Mouse (Mus musculus) heart, adult 2 months (tissue): ENCODE data around the gene Tsen2. TPM values are rescaled to one million over a fixed set of nuclear protein-coding genes. Genes with fewer than 3 reads are reported as not detected.

Source experiments
- DNase-seq, 2 experiments: peaks; one replicate each; pipeline ENCODE4 v3.0.0; 2021
- H3K27ac ChIP-seq: fragments of 200-600 bp; 2 replicates; pipeline ENCODE4 v1.8.1; 2022
- H3K27me3 ChIP-seq: fragments of 200-500 bp; 2 replicates; pipeline ENCODE4 v1.6.1; 2012; ENCODE audit warnings: mild to moderate bottlenecking, low read length, inconsistent platforms, mixed read lengths; ENCODE audit not compliant: control insufficient read depth, insufficient read depth
- H3K36me3 ChIP-seq: fragments of 200-500 bp; 2 replicates; pipeline ENCODE4 v1.6.1; 2012; ENCODE audit warnings: low read length, inconsistent platforms; ENCODE audit not compliant: control insufficient read depth, insufficient read depth
- H3K4me1 ChIP-seq: fragments of 200-500 bp; 2 replicates; pipeline ENCODE4 v1.6.1; 2011; ENCODE audit warnings: low read length; ENCODE audit not compliant: control insufficient read depth, insufficient read depth
- H3K4me3 ChIP-seq: fragments of 200-600 bp; 2 replicates; pipeline ENCODE4 v1.8.1; 2022
- H3K79me2 ChIP-seq: fragments of 200-500 bp; replicated peaks from 2 replicates; pipeline ENCODE4 v1.6.1; 2012; ENCODE audit warnings: mild to moderate bottlenecking, inconsistent platforms, low read length, moderate library complexity, mixed read lengths; ENCODE audit not compliant: control insufficient read depth, insufficient read depth
- H3K9ac ChIP-seq: fragments of 200-500 bp; 2 replicates; pipeline ENCODE4 v1.6.1; 2012; ENCODE audit warnings: low read depth, mild to moderate bottlenecking, control low read depth, inconsistent platforms, low read length, mixed read lengths
- CTCF ChIP-seq: fragments of 200-600 bp; IDR thresholded peaks from 2 replicates; pipeline ENCODE4 v1.8.1; 2022; ENCODE audit warnings: antibody characterized with exemption, mild to moderate bottlenecking, moderate library complexity
- EP300 ChIP-seq: fragments of 200-500 bp; IDR thresholded peaks from 2 replicates; pipeline ENCODE4 v1.6.1; 2011; ENCODE audit warnings: low read depth, low read length, control low read depth; ENCODE audit not compliant: insufficient read depth
- POLR2A ChIP-seq: fragments of 200-500 bp; IDR thresholded peaks from 2 replicates; pipeline ENCODE4 v1.6.1; 2011; ENCODE audit warnings: mild to moderate bottlenecking, low read depth, low read length, control low read depth; ENCODE audit not compliant: insufficient read depth
- WGBS: fragments of 180-500 bp; shearing (Covaris S2); methylation state at CpG from one replicate; pipeline ENCODE4 v1.1.7; 2018; 5-methylcytosine and 5-hydroxymethylcytosine counted together
- intact Hi-C: fragments of 180-260 bp; cut with DNase I; formaldehyde crosslinking; loops from one replicate; pipeline ENCODE4 v1.15.1; 2025
- polyA plus RNA-seq: library from polyadenylated mRNA; depleted of rRNA; stranded (reverse); fragments of >200 nt; gene quantifications from 2 replicates; pipeline ENCODE4 v1.2.3, GENCODE M21; 2012
- total RNA-seq, 2 experiments: library from RNA; stranded (reverse); gene quantifications; 2 replicates each; pipeline ENCODE4 v1.2.3; 2021

The Tsen2 gene
- total and polyA plus RNA-seq, 3 experiments, result 3.9 to 7.2 (median 6.1) TPM

DNA sequence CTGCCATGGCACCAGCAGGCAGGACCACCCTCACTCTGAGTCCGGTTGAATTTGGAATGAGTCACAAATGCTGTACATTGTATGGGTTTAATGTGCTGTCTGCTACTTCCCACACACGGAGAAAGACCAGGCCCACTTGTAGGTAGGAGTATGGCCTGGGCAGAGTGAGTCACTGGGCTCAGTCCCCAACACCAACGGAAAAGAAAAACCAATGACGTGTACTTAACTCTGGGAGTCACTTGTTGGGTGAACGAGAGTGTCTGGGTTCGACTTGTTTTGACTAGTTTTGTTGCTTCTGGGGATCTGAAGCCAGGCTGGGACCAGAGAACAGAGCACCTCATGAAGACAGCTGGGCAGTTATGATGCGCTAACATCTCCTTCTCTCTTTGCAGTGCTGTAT, 29.7 kb downstream of the Tsen2 start:
- Histone ChIP-seq H3K36me3 (no peaks in the 10 kb centered on the region), H3K4me3 (no peak overlapping the region), H3K27ac (no peak overlapping the region), H3K9ac (no peak overlapping the region), H3K27me3 (no peaks in the 10 kb centered on the region), H3K79me2 (no peaks in the 10 kb centered on the region), H3K4me1 (no peaks in the 10 kb centered on the region)
- TF ChIP-seq POLR2A, result no peak
- no peak for TF ChIP-seq EP300
- TF ChIP-seq CTCF, result no peak
- WGBS, result 79% methylated on average over 7 of the region's 7 CpGs
- no peak for DNase-seq
- intact Hi-C loops, result no loop called here

- intact Hi-C loops, result no loop called here
- no peak overlapping the region for H3K27ac ChIP-seq
- TF ChIP-seq POLR2A (no peak), CTCF (no peak), EP300 (no peak)
- H3K4me3 ChIP-seq, result no peak overlapping the region
- H3K9ac ChIP-seq, result no peak overlapping the region
- H3K27me3 ChIP-seq, result no peaks in the 10 kb centered on the region
- no peak for DNase-seq
- 74% methylated on average over 5 of the region's 5 CpGs for WGBS
- H3K36me3 ChIP-seq, result no peaks in the 10 kb centered on the region
- no peaks in the 10 kb centered on the region for H3K79me2 ChIP-seq
- no peaks in the 10 kb centered on the region for H3K4me1 ChIP-seq
Measured at GRCm38 (mm10) chr6:115577407-115577806, 32.9 kb downstream of the Tsen2 start.

- intact Hi-C loops, result no loop called here
- Histone ChIP-seq H3K4me3 (no peak overlapping the region), H3K79me2 (no peaks in the 10 kb centered on the region), H3K4me1 (no peaks in the 10 kb centered on the region), H3K27me3 (no peaks in the 10 kb centered on the region), H3K9ac (no peak overlapping the region), H3K36me3 (no peaks in the 10 kb centered on the region), H3K27ac (no peak overlapping the region)
- TF ChIP-seq POLR2A (no peak), EP300 (no peak), CTCF (no peak)
- DNase-seq, result no peak
- WGBS, result 92% methylated on average over 9 of the region's 9 CpGs
Measured at GRCm38 (mm10) chr6:115577941-115578340, 33.5 kb downstream of the Tsen2 start.

DNA sequence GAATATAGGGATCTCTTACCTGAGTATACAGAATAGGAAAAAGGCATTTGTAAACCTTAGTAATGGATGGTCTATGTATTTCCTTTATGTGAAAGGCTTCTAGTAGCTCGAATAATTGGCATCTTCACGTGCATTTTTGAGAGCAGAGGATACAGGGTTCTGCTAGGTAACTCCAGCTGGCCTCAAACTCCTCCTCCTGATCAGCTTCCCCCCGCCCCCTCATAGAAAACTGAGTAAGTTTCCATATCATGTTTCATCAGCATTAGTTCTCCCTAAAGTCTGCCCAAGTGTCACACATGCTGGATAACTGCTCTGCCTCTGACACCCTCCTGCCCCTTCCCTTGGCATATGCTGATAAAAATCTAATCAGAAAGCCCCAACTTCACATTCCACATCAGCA, 36.3 kb downstream of the Tsen2 start:
- H3K4me3 ChIP-seq, result no peak overlapping the region
- 93% methylated on average over 3 of the region's 3 CpGs for WGBS
- H3K9ac ChIP-seq, result no peak overlapping the region
- no peaks in the 10 kb centered on the region for H3K36me3 ChIP-seq
- intact Hi-C loops, result no loop called here
- H3K27me3 ChIP-seq, result no peaks in the 10 kb centered on the region
- no peak for TF ChIP-seq CTCF
- no peak for TF ChIP-seq POLR2A
- no peak for TF ChIP-seq EP300
- DNase-seq, result no peak
- H3K27ac ChIP-seq, result no peak overlapping the region
- H3K79me2 ChIP-seq, result no peaks in the 10 kb centered on the region
- no peaks in the 10 kb centered on the region for H3K4me1 ChIP-seq

- 74% methylated on average over 10 of the region's 10 CpGs for WGBS
- no peaks in the 10 kb centered on the region for H3K79me2 ChIP-seq
- no peak for DNase-seq
- no peak overlapping the region for H3K9ac ChIP-seq
- intact Hi-C loops, result no loop called here
- no peaks in the 10 kb centered on the region for H3K36me3 ChIP-seq
- no peaks in the 10 kb centered on the region for H3K4me1 ChIP-seq
- TF ChIP-seq CTCF (no peak), EP300 (no peak), POLR2A (no peak)
- no peaks in the 10 kb centered on the region for H3K27me3 ChIP-seq
- H3K4me3 ChIP-seq, result no peak overlapping the region
- no peak overlapping the region for H3K27ac ChIP-seq
Measured at GRCm38 (mm10) chr6:115582328-115583115, 38.1 kb downstream of the Tsen2 start.

DNA sequence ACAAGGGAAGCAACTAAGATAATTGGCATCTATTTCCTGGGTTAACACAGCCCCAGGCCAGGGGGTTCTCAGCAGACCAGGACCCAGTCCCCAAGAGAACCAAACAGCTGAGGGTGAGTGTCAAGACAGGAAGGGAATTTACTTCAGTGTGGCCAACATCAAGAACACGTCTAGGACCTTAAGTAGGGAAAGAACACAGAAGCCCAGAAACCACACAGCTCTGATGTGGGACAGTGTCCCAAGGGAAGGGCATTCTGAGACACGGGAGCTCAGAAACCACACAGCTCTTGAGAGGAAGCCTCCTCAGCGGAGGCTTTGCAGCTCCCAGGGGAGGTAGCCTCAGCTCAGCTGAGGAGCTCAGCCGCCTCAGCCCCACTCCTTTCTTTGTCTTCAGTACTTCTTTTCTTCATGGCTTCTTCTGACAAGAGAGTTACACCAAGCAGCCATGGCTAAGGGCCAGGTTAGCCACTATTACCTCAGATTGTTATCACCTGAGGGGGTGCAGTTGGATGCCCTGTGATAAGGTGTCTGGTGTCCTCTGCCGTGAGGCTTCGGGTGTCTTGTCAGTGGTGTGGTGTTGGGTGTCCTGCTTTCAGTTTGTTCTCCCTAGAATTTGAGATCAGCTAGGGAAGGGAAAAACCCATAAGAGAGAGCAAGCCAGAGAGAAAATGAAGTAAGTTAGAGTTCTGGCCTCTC, 39.1 kb downstream of the Tsen2 start:
- Histone ChIP-seq H3K4me1 (no peaks in the 10 kb centered on the region), H3K4me3 (no peak overlapping the region), H3K27me3 (no peaks in the 10 kb centered on the region), H3K36me3 (no peaks in the 10 kb centered on the region), H3K79me2 (no peaks in the 10 kb centered on the region), H3K9ac (no peak overlapping the region), H3K27ac (no peak overlapping the region)
- DNase-seq, result no peak
- no peak for TF ChIP-seq CTCF
- no peak for TF ChIP-seq EP300
- TF ChIP-seq POLR2A, result no peak
- intact Hi-C loops, result no loop called here
- 60% methylated on average over 6 of the region's 6 CpGs for WGBS
